Mouse (Mus musculus): ENCODE measurements at regions not wholly inside any gene's neighbourhood (a gene's known extent, or its start where the extent isn't known, plus 50 kb on each side); places are given as distances from the start of the nearest gene placed in this dataset.

- no peak for DNase-seq (ENCODE audit: low read depth, low spot score)
- Histone ChIP-seq H3K4me1 (ENCODE audit: control insufficient read depth in 2 of 2, insufficient read depth in 2 of 2, low read length in 2 of 2, poor library complexity in 1 of 2) (no peaks in the 10 kb centered on the region), H3K27ac (ENCODE audit: insufficient read depth, low read depth, low read length, poor library complexity, severe bottlenecking) (no peak overlapping the region), H3K4me3 (ENCODE audit: insufficient read depth in 1 of 2, low read depth in 1 of 2, low read length in 2 of 2, poor library complexity in 1 of 2, severe bottlenecking in 1 of 2) (no peak overlapping the region), H3K9me3 (ENCODE audit: control insufficient read depth, insufficient read depth, low read depth, low read length) (no peaks in the 10 kb centered on the region), H3K9ac (ENCODE audit: insufficient read depth, low read depth, low read length, poor library complexity, severe bottlenecking) (no peak overlapping the region), H3K36me3 (ENCODE audit: control insufficient read depth, insufficient read depth, low read length, poor library complexity, severe bottlenecking) (no peaks in the 10 kb centered on the region)
- in situ Hi-C loops (cut with MboI; ENCODE audit: low sequenced_read_pairs in 2 of 2, unreplicated experiment in 2 of 2), result no loop called here
- no peak for TF ChIP-seq ZC3H11A (IDR thresholded peaks at IDR 0.05; ENCODE audit: borderline replicate concordance, low read depth, low read length)
- TF ChIP-seq CHD2 (IDR thresholded peaks at IDR 0.05; ENCODE audit: low read depth, low read length), result no peak
- TF ChIP-seq MAFK (IDR thresholded peaks at IDR 0.05; ENCODE audit: insufficient read depth, low read depth, low read length), result no peak
- TF ChIP-seq HCFC1 (IDR thresholded peaks at IDR 0.05; ENCODE audit: borderline replicate concordance, insufficient read depth, low read length), result no peak
- no peak for TF ChIP-seq ZNF384 (IDR thresholded peaks at IDR 0.05; ENCODE audit: low read depth, low read length)
These were observed 161.4 kb downstream of the Rchy1 start for GRCm38 (mm10) chr5:91801297-91801980.

- TF ChIP-seq HCFC1 (IDR thresholded peaks at IDR 0.05; ENCODE audit: borderline replicate concordance, insufficient read depth, low read length) (no peak), ZC3H11A (IDR thresholded peaks at IDR 0.05; ENCODE audit: borderline replicate concordance, low read depth, low read length) (no peak), MAFK (IDR thresholded peaks at IDR 0.05; ENCODE audit: insufficient read depth, low read depth, low read length) (no peak), CHD2 (IDR thresholded peaks at IDR 0.05; ENCODE audit: low read depth, low read length) (no peak), ZNF384 (IDR thresholded peaks at IDR 0.05; ENCODE audit: low read depth, low read length) (no peak)
- H3K4me1 ChIP-seq (ENCODE audit: control insufficient read depth in 2 of 2, insufficient read depth in 2 of 2, low read length in 2 of 2, poor library complexity in 1 of 2), result no peaks in the 10 kb centered on the region
- no peak overlapping the region for H3K27ac ChIP-seq (ENCODE audit: insufficient read depth, low read depth, low read length, poor library complexity, severe bottlenecking)
- no peak for DNase-seq (ENCODE audit: low read depth, low spot score)
- no peaks in the 10 kb centered on the region for H3K36me3 ChIP-seq (ENCODE audit: control insufficient read depth, insufficient read depth, low read length, poor library complexity, severe bottlenecking)
- no peak overlapping the region for H3K4me3 ChIP-seq (ENCODE audit: insufficient read depth in 1 of 2, low read depth in 1 of 2, low read length in 2 of 2, poor library complexity in 1 of 2, severe bottlenecking in 1 of 2)
- no peaks in the 10 kb centered on the region for H3K9me3 ChIP-seq (ENCODE audit: control insufficient read depth, insufficient read depth, low read depth, low read length)
- H3K9ac ChIP-seq (ENCODE audit: insufficient read depth, low read depth, low read length, poor library complexity, severe bottlenecking), result no peak overlapping the region
- in situ Hi-C loops (cut with MboI; ENCODE audit: low sequenced_read_pairs in 2 of 2, unreplicated experiment in 2 of 2), result no loop called here
These were observed 165.5 kb downstream of the Rchy1 start for GRCm38 (mm10) chr5:91797362-91797761.

DNA sequence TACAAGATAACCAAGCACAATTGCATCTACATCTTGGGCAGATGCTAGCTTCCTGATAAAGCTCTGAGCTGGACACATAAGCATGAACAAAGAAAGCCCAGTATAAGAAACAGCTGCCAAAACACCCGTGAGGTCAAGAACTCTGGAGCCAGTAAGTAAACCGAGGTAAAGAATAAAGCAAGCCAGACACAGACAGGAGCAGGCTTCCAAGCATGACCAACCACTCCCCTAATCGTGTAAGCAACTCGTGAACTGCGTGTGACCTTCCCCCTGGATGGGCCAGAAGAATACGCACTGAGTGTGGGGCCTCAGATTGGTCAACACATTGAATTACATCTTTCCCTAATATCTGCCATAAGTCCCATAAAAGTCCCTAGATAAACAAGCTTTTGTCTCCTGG lies 170.1 kb downstream of the Rchy1 start:
- H3K4me1 ChIP-seq (ENCODE audit: control insufficient read depth in 2 of 2, insufficient read depth in 2 of 2, low read length in 2 of 2, poor library complexity in 1 of 2), result no peaks in the 10 kb centered on the region
- no peak overlapping the region for H3K27ac ChIP-seq (ENCODE audit: insufficient read depth, low read depth, low read length, poor library complexity, severe bottlenecking)
- no peaks in the 10 kb centered on the region for H3K9me3 ChIP-seq (ENCODE audit: control insufficient read depth, insufficient read depth, low read depth, low read length)
- in situ Hi-C loops (cut with MboI; ENCODE audit: low sequenced_read_pairs in 2 of 2, unreplicated experiment in 2 of 2), result no loop called here
- DNase-seq (ENCODE audit: low read depth, low spot score), result no peak
- H3K9ac ChIP-seq (ENCODE audit: insufficient read depth, low read depth, low read length, poor library complexity, severe bottlenecking), result no peak overlapping the region
- no peak overlapping the region for H3K4me3 ChIP-seq (ENCODE audit: insufficient read depth in 1 of 2, low read depth in 1 of 2, low read length in 2 of 2, poor library complexity in 1 of 2, severe bottlenecking in 1 of 2)
- TF ChIP-seq MAFK (IDR thresholded peaks at IDR 0.05; ENCODE audit: insufficient read depth, low read depth, low read length), result no peak
- no peak for TF ChIP-seq CHD2 (IDR thresholded peaks at IDR 0.05; ENCODE audit: low read depth, low read length)
- TF ChIP-seq ZC3H11A (IDR thresholded peaks at IDR 0.05; ENCODE audit: borderline replicate concordance, low read depth, low read length), result no peak
- TF ChIP-seq ZNF384 (IDR thresholded peaks at IDR 0.05; ENCODE audit: low read depth, low read length), result no peak
- TF ChIP-seq HCFC1 (IDR thresholded peaks at IDR 0.05; ENCODE audit: borderline replicate concordance, insufficient read depth, low read length), result no peak
- no peaks in the 10 kb centered on the region for H3K36me3 ChIP-seq (ENCODE audit: control insufficient read depth, insufficient read depth, low read length, poor library complexity, severe bottlenecking)

- Histone ChIP-seq H3K27ac (ENCODE audit: insufficient read depth, low read depth, low read length, poor library complexity, severe bottlenecking) (no peak overlapping the region), H3K9ac (ENCODE audit: insufficient read depth, low read depth, low read length, poor library complexity, severe bottlenecking) (no peak overlapping the region), H3K9me3 (ENCODE audit: control insufficient read depth, insufficient read depth, low read depth, low read length) (no peaks in the 10 kb centered on the region), H3K4me3 (ENCODE audit: insufficient read depth in 1 of 2, low read depth in 1 of 2, low read length in 2 of 2, poor library complexity in 1 of 2, severe bottlenecking in 1 of 2) (no peak overlapping the region), H3K4me1 (ENCODE audit: control insufficient read depth in 2 of 2, insufficient read depth in 2 of 2, low read length in 2 of 2, poor library complexity in 1 of 2) (no peaks in the 10 kb centered on the region), H3K36me3 (ENCODE audit: control insufficient read depth, insufficient read depth, low read length, poor library complexity, severe bottlenecking) (no peaks in the 10 kb centered on the region)
- TF ChIP-seq MAFK (IDR thresholded peaks at IDR 0.05; ENCODE audit: insufficient read depth, low read depth, low read length), result no peak
- TF ChIP-seq ZNF384 (IDR thresholded peaks at IDR 0.05; ENCODE audit: low read depth, low read length), result no peak
- TF ChIP-seq HCFC1 (IDR thresholded peaks at IDR 0.05; ENCODE audit: borderline replicate concordance, insufficient read depth, low read length), result no peak
- TF ChIP-seq ZC3H11A (IDR thresholded peaks at IDR 0.05; ENCODE audit: borderline replicate concordance, low read depth, low read length), result no peak
- TF ChIP-seq CHD2 (IDR thresholded peaks at IDR 0.05; ENCODE audit: low read depth, low read length), result no peak
- no peak for DNase-seq (ENCODE audit: low read depth, low spot score)
- in situ Hi-C loops (cut with MboI; ENCODE audit: low sequenced_read_pairs in 2 of 2, unreplicated experiment in 2 of 2), result no loop called here
These were observed 172.5 kb downstream of the Rchy1 start for GRCm38 (mm10) chr5:91790412-91790811.
